Mouse (Mus musculus) layer of hippocampus, adult 8-10 months (tissue): ENCODE data around the gene Spocd1. TPM values are rescaled to one million over a fixed set of nuclear protein-coding genes. Genes with fewer than 3 reads are reported as not detected.
"Not testable (repeated sequence)": the region's sequence is repeated elsewhere in the genome, so short reads cannot be mapped to it uniquely, and the experiment has no call there.

Experiments used
- DNase-seq, 2 experiments: peaks; one replicate each; pipeline ENCODE4 v3.0.0; 2022; ENCODE audit warnings: low spot score in 2 of 2
- total RNA-seq, 4 experiments: library from RNA; stranded (reverse); gene quantifications; 2 replicates each; pipeline ENCODE4 v1.2.4; 2022

Spocd1 gene
- under 1 TPM; 0.14 to 0.68 (median 0.56) TPM for total RNA-seq

DNA sequence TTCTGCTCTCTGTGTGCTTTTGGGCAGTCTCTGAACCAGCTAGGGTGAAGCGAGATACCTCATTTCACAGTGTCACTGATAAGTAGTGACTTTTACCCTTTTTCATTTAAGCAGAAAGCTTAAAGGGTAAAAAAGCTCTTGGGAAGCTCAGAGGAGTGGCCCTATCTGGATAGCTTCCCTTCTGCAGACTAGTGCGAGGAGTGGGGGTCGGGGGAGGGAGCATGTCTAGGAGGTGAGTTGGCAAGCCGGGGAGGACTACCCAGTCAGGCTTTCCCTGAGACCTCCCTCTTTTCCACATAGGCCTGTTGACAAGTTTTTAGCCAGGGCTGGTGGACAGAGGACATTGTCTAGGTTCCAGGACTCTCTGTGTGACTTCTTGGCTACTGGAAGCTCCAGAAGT is at the start of gene Spocd1:
Gene Spocd1 (plus strand): TSS at position 301 of the 400 bp plus-strand sequence.
- DNase-seq: no peak

DNA sequence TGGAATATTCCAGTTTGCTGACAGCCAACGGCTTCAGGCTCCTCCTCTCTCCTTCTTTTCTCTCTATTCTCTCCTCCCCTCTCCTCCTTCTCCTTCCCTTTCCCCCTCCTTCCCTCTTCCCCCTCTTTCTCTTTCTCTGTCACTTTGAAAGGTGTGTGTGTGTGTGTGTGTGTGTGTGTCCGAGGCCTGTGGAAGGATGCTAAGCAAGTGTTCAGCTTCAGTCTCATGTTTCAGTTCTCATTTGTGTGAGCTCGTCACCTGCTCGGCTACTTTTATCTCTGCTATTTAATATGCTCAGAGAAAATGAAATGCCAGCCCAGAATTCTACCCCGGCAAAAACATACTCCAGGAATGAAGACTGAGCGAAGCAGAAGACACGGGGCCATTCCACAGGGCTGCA is 48.4 kb upstream of the Spocd1 start:
- DNase-seq: no peak

GRCm38 (mm10) chr4:129881661-129882060 is 47.4 kb upstream of the Spocd1 start:
- DNase-seq: no peak

- DNase-seq: peak in 1 of 2 experiments; percentile 22
Observed at GRCm38 (mm10) chr4:129882555-129883293, 46.3 kb upstream of the Spocd1 start.

GRCm38 (mm10) chr4:129884041-129884930 is 44.8 kb upstream of the Spocd1 start:
- peak in 1 of 2 experiments; percentile 36 for DNase-seq

- no peak for DNase-seq
Observed at GRCm38 (mm10) chr4:129889661-129890060, 39.4 kb upstream of the Spocd1 start.

- DNase-seq: no peak
Observed at GRCm38 (mm10) chr4:129890094-129890493, 39.0 kb upstream of the Spocd1 start.

DNA sequence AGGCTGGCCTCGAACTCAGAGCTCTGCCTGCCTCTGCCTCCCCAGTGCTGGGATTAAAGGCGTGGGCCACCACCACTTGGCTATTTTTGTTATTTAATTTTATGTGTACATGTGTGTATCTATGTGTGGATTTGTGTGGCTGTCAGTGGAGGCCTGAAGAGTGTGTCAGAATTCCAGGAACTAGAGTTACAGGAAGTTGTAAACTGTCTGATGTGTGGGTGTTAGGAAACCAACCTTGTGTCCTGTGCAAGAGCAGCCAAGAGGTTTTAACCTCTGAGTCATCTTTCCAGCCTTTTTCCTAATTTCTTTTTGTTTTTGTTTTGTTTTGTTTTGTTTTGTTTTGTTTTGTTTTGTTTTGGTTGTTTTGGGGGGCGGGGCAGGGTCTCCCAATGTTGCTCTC is 34.2 kb upstream of the Spocd1 start:
- no peak for DNase-seq

DNA sequence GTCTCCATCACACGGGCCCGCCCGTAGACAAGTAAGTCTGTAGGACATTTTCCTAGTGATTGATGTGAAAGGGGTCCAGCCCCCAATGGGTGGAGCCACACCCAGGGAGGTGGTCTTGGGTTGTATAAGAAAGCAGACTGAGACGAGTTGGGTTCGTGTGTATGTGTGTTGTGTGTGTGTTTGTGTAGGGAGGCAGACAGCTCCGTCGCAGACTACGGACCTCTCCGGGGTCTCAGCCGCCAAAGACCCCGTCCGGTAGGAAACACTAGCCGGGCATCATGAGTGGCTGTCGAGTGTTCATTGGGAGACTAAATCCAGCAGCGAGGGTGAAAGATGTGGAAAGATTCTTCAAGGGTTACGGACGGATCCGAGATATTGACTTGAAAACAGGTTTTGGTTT is 30.2 kb upstream of the Spocd1 start:
- not testable (repeated sequence) for DNase-seq

GRCm38 (mm10) chr4:129902394-129902793 is 26.7 kb upstream of the Spocd1 start:
- no peak for DNase-seq

DNA sequence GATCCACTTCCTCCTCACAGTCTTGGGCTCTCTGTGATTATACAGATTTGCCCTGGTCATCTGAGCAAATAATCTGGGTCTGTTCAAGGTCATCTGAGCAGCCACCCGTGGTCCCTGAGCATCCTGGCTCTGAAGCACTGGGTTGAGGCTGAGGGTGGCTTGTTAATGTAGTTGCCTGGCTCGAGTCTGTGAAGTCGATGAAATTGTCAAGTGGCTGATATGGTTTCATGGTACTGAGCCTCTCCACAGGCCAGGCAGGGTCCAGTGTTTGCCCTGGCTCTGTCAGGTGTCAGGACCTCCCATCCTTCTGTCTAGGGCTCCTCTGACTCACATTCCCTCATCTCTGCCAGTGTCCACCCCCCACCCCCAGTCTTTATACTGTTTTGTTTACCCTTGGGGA is 25.5 kb upstream of the Spocd1 start:
- DNase-seq: no peak

DNA sequence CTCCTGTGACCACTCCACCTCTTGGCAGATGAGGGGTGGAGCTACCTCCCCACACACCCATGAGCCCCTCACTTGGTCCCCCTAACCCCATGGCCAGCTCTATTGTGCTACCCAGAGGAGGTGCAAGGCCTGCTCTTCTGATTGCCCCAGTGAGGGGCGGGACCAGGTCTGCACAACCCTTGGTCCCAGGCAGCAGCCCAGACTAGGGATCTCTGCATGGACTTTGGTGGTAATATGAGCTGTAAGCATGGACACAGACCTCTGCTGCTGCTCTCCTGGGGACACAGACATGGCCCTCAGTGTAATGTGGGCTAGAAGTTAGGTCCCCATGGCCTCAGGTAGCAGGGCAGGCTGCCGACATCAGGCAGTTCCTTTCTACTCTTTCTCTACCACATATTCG is 24.0 kb upstream of the Spocd1 start:
- no peak for DNase-seq

GRCm38 (mm10) chr4:129906016-129906415 is 23.0 kb upstream of the Spocd1 start:
- DNase-seq: no peak

DNA sequence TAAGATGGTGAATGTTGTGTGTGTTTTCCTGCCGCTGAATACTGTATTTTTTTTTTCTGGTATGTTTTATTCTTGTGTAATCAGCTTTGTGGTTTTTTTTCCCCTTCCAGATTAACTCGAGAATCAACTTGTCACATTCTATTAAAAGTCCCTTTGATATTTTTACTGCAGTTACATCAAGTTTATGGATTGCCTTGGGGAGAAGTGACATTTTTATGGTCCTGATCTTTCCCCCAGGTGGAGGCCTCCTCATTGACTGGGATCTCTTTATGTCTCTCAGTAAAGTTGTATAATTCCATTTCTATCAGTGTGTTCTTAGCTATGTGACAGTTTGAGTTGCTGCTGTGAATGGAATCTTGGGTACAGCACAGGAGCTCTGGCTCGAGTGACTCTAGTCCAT is 20.2 kb upstream of the Spocd1 start:
- no peak for DNase-seq

- DNase-seq: no peak
Observed at GRCm38 (mm10) chr4:129909261-129909731, 19.8 kb upstream of the Spocd1 start.

- no peak for DNase-seq
Observed at GRCm38 (mm10) chr4:129912998-129913397, 16.1 kb upstream of the Spocd1 start.

- no peak for DNase-seq
Observed at GRCm38 (mm10) chr4:129913761-129914644, 15.0 kb upstream of the Spocd1 start.

DNA sequence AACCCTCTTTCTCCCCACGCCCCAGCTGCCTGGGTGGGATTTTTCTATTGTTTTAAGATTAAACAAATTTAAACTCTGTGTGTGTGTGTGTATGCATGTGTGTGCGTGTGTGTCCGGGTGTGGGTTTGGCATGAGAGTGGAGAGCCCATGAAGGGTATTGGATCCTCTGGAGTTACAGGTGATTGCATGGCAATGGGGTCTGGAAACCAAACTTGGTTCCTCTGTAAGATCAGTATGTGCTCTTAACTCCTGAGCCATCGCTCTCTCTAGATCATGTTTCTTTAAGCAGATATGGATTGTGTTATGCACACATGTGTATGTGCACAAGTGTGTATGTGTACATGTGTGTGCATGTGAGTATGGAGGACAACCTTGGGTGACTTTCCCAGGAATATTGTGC is 14.4 kb upstream of the Spocd1 start:
- no peak for DNase-seq

- DNase-seq: no peak
Observed at GRCm38 (mm10) chr4:129915349-129915988, 13.6 kb upstream of the Spocd1 start.

- DNase-seq: no peak
Observed at GRCm38 (mm10) chr4:129916159-129916558, 12.9 kb upstream of the Spocd1 start.
